Mouse (Mus musculus) c-Kit-positive CD71-negative TER-119-negative erythroid progenitor cells, embryonic 14.5 days (primary cell): ENCODE data around the gene Olfr1344.
"Not testable (repeated sequence)": the region's sequence is repeated elsewhere in the genome, so short reads cannot be mapped to it uniquely, and the experiment has no call there.

Experiments
- DNase-seq: peaks from one replicate; pipeline ENCODE4 v3.0.0-alpha.2; 2013; ENCODE audit warnings: low read depth

Olfr1344 gene

GRCm38 (mm10) chr7:6438388-6438787, at the start of gene Olfr1344:
TSS of gene Olfr1344 (plus strand) at chr7:6438688.
- DNase-seq = no peak

- no peak for DNase-seq
Observed at GRCm38 (mm10) chr7:6388971-6389370, 49.5 kb upstream of the Olfr1344 start.

GRCm38 (mm10) chr7:6389449-6389848, 49.0 kb upstream of the Olfr1344 start:
- DNase-seq = no peak

- no peak for DNase-seq
Observed at GRCm38 (mm10) chr7:6397996-6398975, 40.2 kb upstream of the Olfr1344 start, which contains the start of gene Smim17. TSS of gene Smim17 (plus strand) at chr7:6398715.

- peak; percentile 98 for DNase-seq
Observed at GRCm38 (mm10) chr7:6410043-6410442, 28.4 kb upstream of the Olfr1344 start, which contains the start of gene Gm20715. TSS of gene Gm20715 (plus strand) at chr7:6410277.

- no peak for DNase-seq
Observed at GRCm38 (mm10) chr7:6414626-6415441, 23.7 kb upstream of the Olfr1344 start.

- DNase-seq = no peak
Observed at GRCm38 (mm10) chr7:6415442-6415787, 23.1 kb upstream of the Olfr1344 start.

- no peak for DNase-seq
Observed at GRCm38 (mm10) chr7:6419894-6420293, 18.6 kb upstream of the Olfr1344 start.

GRCm38 (mm10) chr7:6429381-6429780, 9.1 kb upstream of the Olfr1344 start:
- DNase-seq = no peak

- no peak for DNase-seq
Observed at GRCm38 (mm10) chr7:6430342-6430741, 8.1 kb upstream of the Olfr1344 start.

- no peak for DNase-seq
Observed at GRCm38 (mm10) chr7:6441173-6441572, 2.7 kb downstream of the Olfr1344 start.

- no peak for DNase-seq
Observed at GRCm38 (mm10) chr7:6447771-6448170, 9.3 kb downstream of the Olfr1344 start.

- no peak for DNase-seq
Observed at GRCm38 (mm10) chr7:6455868-6456267, 17.4 kb downstream of the Olfr1344 start, which contains the start of gene Olfr1336. TSS of gene Olfr1336 (plus strand) at chr7:6456168.

- no peak for DNase-seq
Observed at GRCm38 (mm10) chr7:6456399-6456798, 17.9 kb downstream of the Olfr1344 start.

- DNase-seq = no peak
Observed at GRCm38 (mm10) chr7:6466951-6467350, 28.5 kb downstream of the Olfr1344 start, which contains the start of gene Olfr1346. TSS of gene Olfr1346 (plus strand) at chr7:6467101.

- not testable (repeated sequence) for DNase-seq
Observed at GRCm38 (mm10) chr7:6477633-6478032, 39.1 kb downstream of the Olfr1344 start.

GRCm38 (mm10) chr7:6486841-6487240, 48.4 kb downstream of the Olfr1344 start, which contains the start of gene Olfr5:
TSS of gene Olfr5 (minus strand) at chr7:6486941.
- no peak for DNase-seq
